Mouse (Mus musculus): Measurements from ENCODE around the gene Rbl1.

GRCm38 (mm10) chr2:157139251-157139802, 65.0 kb downstream of the Rbl1 start:
- TF ChIP-seq CTCF (IDR thresholded peaks at IDR 0.05; ENCODE audit: insufficient read depth, low read length) (no peak), POLR2A (IDR thresholded peaks at IDR 0.05; ENCODE audit: borderline replicate concordance, extremely low read depth, low read depth, low read length) (no peak)

Measured in lung, adult 2 months (tissue).